Mouse (Mus musculus): ENCODE data around the gene Lcn5.

Gene Lcn5

DNA sequence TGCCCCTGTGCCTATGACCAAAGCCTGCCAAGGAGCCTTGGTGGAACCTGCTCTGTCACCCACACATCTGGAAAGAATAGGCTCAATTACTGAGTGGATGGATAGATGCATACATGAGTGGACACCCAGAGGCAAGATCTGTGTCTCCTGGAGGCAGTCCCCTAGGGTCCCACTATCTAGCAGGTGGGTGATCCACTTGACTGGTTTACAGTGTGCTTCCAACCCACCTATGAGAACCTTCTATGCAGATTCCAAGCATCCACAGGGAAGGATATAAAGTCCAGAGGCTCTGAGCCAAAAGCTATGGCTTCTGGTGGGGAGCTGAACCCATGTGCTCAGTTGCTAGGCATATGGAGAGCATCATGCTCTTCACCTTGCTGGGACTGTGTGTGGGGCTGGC lies at the start of gene Lcn5:
Lcn5 (plus strand) TSS at position 301 of the 400 bp plus-strand sequence.
- DNase-seq = no peak

GRCm38 (mm10) chr2:25608671-25609070 lies 49.1 kb upstream of the Lcn5 start:
- no peak for DNase-seq

DNA sequence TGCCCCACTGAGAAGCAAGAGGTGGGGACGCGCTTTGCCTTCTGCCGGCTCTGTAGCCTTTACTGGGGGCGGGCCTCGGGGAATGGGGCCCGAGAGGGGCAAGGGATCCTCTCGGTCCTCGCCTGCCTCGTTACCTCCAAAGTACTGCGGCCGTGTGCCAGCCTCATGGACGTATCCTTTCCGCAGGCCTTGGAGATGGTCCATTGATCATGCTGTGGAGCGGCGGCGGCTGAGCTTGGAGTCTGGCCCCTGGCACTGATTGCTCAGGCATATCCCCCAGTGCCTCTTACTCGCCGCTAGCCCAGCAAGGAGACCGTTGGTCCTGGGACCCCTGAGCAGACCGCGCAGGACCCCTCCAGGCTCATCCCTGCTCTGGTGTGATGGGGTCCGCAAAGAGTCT lies 41.4 kb upstream of the Lcn5 start:
- DNase-seq = no peak

- no peak for DNase-seq
Observed at GRCm38 (mm10) chr2:25617578-25617977, 40.2 kb upstream of the Lcn5 start, which contains the start of gene Ccdc183. Ccdc183 (minus strand) TSS chr2:25617678.

DNA sequence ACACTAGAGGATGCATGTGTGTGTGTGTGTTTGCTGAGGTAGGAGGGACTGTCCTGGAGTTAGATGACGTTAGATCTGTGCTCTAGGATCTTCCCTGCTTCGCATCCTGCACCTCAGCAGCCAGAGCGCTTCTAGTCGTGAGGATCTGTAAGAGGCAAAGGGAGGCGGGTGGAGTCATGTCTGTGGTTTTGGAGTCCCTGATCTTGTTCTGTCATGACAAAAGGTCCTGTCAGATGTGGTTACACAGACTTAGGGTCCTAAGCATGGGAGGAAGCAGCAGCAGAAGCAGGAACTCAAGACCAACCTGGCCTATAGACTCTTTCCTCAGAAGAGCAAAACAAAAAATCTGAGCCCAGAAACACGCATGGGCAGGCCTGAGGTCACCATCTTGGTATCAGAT lies 37.4 kb upstream of the Lcn5 start:
- no peak for DNase-seq

DNA sequence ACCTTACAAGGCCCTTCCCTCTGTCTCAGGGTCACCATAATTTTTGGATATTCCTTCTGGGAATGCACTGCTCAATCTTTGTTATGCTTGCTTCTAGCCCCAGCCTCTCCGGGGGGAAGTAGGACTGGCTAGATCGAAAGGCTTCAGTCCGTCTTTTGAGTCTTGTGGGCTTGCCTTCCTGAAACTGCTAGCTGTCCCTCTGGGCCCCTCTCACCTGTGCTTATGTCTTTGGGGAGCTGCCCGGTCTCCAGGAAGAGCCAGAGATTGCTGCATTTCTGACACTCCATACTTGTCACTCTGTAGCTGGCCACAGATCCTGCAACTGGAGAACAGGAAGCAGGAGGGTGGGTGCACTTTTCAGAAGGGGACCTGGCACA lies 36.9 kb upstream of the Lcn5 start:
- DNase-seq = no peak

- peak; percentile 94 for DNase-seq
Observed at GRCm38 (mm10) chr2:25621229-25622200, 36.2 kb upstream of the Lcn5 start, which contains the start of gene Tmem141. Tmem141 (minus strand) TSS chr2:25622005.

DNA sequence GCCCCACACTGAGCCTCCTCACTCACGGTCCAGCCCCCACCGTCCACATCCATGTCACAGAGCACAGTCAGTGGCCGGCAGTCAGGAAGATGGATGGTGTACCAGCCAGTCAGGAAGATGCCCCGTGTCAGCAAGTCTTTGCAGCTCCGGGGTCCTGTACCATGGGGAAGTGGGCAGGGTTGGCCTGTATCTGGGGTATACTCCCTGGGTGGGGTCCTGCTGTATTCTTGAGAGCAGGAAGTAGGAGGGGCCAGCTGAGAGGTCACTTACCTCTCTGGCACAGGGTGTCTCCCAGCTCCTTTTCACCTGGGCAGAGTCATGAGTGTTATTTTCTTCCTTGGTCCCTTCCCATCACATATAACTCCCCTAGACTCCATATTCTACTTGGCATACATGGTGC lies 31.8 kb upstream of the Lcn5 start:
- DNase-seq = no peak

DNA sequence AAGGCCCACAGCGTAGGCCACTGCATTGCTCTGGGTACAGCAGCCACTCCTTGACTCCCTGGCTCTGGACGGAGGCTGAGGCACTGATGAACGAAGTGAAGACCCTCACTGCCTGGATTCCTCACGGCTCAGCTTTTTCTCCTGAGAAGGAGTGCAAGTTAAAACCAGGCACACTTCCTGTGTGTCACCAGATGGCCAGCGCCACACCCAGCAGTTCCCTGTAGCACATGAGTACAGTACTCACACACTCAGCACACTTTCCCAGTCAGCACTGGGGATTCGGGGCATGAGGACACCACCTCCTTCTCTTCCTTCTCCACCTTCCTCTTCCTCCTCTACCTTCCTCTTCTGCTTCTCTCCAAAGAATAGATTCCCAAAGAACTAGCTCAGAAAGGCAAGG lies 29.9 kb upstream of the Lcn5 start, which contains the start of gene Fcna:
Fcna (minus strand) TSS at position 220 of the 400 bp plus-strand sequence.
- no peak for DNase-seq

DNA sequence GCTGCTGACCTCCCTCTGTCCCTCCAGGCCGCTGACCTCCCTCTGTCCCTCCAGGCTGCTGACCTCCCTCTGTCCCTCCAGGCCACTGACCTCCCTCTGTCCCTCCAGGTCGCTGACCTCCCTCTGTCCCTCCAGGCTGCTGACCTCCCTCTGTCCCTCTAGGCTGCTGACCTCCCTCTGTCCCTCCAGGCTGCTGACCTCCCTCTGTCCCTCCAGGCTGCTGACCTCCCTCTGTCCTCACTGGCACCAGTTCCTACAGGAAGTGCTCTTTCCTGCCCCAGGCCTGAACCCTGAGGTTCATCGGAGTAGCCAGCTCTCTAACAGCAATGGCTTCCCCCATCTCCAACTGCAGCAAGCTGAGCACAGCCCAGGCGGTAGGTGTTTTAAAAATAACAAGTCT lies 29.0 kb upstream of the Lcn5 start:
- peak; percentile 53 for DNase-seq

- DNase-seq = no peak
Observed at GRCm38 (mm10) chr2:25633616-25634015, 24.1 kb upstream of the Lcn5 start.

DNA sequence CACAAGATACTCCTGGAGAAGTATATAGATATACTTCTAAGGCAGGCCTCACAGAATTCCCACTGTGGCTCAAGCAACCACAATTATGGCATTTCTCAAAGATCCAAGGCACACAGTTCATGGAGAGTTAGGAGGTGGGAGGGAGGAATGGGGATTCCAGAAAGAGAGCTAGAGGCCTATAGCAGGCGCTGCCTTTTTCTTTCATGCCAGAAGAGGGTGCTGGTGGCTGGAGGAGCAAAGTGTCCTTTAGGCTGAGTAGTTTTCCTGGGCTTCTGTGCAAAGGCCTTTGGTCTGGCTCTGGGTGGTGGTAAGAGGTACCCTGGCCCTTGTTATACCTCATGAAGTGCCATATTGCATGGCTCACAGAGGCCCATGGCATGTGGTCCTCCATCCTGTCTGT lies 23.7 kb upstream of the Lcn5 start:
- DNase-seq = no peak

DNA sequence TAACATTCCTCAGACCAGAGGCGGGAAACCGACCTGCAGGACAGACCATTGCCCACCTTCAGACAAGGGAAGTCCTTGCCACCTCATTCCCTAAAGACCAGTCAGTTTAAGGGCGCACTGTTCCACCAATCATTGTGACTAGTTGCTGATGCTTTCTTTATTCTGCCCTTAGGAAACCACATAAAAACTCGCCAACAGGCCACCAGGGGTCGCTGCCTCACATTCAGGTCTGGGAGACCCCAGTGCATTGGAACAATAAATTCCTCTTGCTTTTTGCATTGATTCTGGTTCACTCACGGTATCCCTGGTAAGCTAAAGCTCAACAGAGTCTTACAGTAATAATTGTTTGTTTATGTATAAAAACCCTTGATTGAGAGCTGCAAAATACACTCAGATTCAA lies 17.9 kb upstream of the Lcn5 start:
- peak; percentile 31 for DNase-seq

GRCm38 (mm10) chr2:25652902-25653301 lies 4.8 kb upstream of the Lcn5 start, which contains the start of gene Lcn8:
Lcn8 (plus strand) TSS chr2:25653120.
- no peak for DNase-seq

- DNase-seq = no peak
Observed at GRCm38 (mm10) chr2:25654502-25654901, 3.2 kb upstream of the Lcn5 start.

DNA sequence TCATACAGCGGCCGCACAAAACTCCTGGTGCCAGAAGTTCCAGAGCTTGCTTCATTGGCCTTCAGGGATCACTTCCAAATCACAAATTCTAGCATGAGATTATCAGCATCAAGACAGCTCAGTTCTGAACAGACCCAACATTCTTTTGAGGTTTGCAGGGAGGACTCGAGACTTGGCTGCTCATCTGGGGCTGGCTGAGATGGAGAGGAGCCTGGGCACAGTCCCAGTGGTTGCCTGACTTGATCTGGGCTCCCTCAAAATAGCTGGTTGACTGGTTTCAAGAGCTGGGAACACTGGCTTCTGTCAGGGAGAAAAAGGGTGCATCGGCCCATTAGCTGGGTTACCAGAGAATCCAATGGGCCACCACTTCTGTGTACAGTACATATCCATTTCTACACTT lies 1.1 kb upstream of the Lcn5 start:
- no peak for DNase-seq

DNA sequence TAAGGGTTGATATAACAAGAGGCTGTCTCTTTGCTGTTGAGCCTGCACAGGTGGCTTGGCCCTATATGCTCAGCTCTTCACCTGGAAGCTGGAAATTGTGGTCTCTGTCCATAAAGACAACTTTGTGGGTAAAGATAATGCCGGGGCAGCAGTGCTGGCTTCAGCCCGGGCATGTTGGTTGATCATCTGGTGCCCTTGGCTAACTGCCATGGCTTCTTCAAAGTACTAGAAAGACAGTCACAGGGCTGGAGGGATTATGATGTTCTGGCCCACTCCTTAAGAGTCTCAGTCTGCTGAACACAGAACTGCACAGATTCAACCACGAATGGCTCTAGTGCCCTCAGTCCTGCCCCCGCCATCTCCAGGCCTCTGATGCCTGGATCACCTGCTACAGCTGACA lies 506 bp upstream of the Lcn5 start:
- DNase-seq = no peak

- no peak for DNase-seq
Observed at GRCm38 (mm10) chr2:25660279-25660678, 2.5 kb downstream of the Lcn5 start.

DNA sequence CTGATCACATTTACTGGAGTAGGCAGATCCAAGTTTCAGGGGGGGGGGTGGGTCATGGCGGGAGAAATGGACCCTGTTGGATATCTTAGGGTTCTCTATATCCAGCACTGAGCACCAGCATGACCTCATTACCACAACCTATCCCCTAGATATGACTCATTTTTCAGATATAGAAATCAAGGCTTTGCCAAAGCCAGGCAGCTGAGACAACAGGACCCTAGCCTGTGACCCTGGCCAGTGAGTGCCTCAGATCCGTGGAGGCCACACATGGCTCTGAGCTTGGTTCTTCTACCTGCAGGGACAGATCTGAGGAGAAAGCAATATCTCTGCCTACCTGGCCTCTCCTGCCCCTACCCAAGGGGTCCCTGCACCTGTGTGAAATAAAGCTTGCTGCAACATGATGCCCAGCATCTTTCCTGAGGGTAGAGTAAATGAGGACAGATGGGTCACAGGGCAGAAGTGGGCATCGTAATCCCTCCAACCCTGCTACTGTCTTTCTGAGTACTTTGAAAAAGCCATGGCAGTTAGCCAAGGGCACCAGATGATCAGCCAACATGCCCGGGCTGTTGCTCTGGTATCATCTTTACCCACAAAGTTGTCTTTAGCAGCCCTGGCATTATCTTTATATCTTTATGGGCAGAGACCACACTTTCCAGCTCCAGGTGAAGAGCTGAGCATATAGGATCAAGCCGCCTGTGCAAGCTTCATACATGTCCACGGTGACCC lies 3.7 kb downstream of the Lcn5 start:
- no peak for DNase-seq

DNA sequence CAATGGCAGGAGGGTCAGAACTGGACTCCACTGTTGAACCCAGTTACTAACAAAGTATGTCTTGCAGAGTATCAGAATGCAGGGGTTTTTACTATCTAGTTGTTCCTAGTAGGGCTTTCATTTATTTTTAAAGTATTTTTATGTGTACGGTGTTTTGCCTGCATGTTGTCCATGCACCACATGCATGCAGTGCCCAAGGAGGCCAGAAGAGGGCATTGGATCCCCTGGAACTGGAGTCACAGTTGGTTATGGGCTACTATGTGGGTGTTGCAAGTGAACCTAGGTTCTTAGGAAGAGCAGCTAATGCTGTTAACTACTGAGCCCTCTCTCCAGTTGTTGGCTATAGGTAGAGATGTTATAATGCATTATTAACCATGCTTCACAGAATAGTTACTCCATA lies 5.8 kb downstream of the Lcn5 start:
- DNase-seq = peak; percentile 63

- no peak for DNase-seq
Observed at GRCm38 (mm10) chr2:25664125-25664524, 6.4 kb downstream of the Lcn5 start.

GRCm38 (mm10) chr2:25666516-25666915 lies 8.8 kb downstream of the Lcn5 start:
- no peak for DNase-seq

DNA sequence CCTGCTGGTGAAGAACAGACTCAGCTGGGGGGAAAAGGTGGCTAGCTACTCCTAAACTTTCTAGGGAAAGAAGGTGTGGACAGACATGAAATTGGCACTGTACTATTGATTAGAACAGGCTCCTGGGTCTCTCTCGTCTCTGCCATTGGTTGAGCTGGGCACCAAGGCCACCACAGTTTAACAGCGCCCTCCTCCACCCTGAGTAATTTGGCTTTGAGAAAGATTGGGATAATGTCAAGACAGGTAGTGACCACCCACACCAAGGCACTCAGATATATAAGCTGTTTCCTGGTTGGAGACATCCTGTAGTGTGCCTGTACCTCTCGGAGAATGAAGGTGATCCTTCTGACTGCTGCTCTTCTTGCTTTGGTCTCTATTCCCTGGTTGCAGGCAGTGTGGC lies 18.7 kb downstream of the Lcn5 start, which contains the start of gene Lcn6:
Lcn6 (plus strand) TSS at position 301 of the 400 bp plus-strand sequence.
- DNase-seq = no peak

DNA sequence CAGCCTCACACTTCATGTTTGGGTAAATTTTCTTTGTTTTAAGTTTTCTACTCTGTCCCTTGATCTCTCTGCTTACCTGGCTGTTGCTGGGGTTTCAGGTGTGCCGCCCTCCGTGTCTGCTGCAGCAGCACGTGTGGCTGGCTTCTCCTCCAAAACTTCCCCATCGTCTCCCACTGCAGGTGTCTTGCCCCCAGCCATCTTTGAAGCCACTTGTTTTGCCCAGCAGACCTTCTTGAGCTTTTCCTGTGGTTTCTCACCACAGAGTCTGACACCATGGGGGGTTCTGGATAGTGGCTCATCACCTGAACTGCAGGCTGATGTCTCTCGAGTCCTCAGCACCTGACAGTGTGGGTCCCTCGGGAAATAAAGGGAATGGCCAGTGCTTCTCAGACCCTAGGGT lies 21.8 kb downstream of the Lcn5 start:
- no peak for DNase-seq
